Mouse (Mus musculus): Measurements from ENCODE around the gene Rasal2. TPM values are rescaled to one million over a fixed set of nuclear protein-coding genes. Genes with fewer than 3 reads are reported as not detected.
"Not testable (repeated sequence)": the region's sequence is repeated elsewhere in the genome, so short reads cannot be mapped to it uniquely, and the experiment has no call there.

Gene Rasal2
- total RNA-seq, 1 experiment from 2014 or later = 14.5 TPM

GRCm38 (mm10) chr1:157243576-157244452 lies 168.6 kb downstream of the Rasal2 start:
- DNase-seq = no peak

- DNase-seq = no peak
Observed at GRCm38 (mm10) chr1:157239687-157240086, 172.7 kb downstream of the Rasal2 start.

- not testable (repeated sequence) for DNase-seq
Observed at GRCm38 (mm10) chr1:157236650-157237344, 175.6 kb downstream of the Rasal2 start.

GRCm38 (mm10) chr1:157233451-157233850 lies 178.9 kb downstream of the Rasal2 start:
- no peak for DNase-seq

GRCm38 (mm10) chr1:157232372-157232771 lies 180.0 kb downstream of the Rasal2 start:
- DNase-seq = peak; percentile 63

GRCm38 (mm10) chr1:157231016-157231415 lies 181.4 kb downstream of the Rasal2 start:
- no peak for DNase-seq

- no peak for DNase-seq
Observed at GRCm38 (mm10) chr1:157230386-157230785, 182.0 kb downstream of the Rasal2 start.

- no peak for DNase-seq
Observed at GRCm38 (mm10) chr1:157225013-157225412, 187.4 kb downstream of the Rasal2 start.

GRCm38 (mm10) chr1:157220910-157221309 lies 191.5 kb downstream of the Rasal2 start:
- DNase-seq = no peak

- DNase-seq = no peak
Observed at GRCm38 (mm10) chr1:157220466-157220865, 191.9 kb downstream of the Rasal2 start.

- no peak for DNase-seq
Observed at GRCm38 (mm10) chr1:157208754-157209153, 203.6 kb downstream of the Rasal2 start.

GRCm38 (mm10) chr1:157205685-157206084 lies 206.7 kb downstream of the Rasal2 start:
- no peak for DNase-seq

GRCm38 (mm10) chr1:157183043-157183442 lies 229.4 kb downstream of the Rasal2 start:
- no peak for DNase-seq

GRCm38 (mm10) chr1:157182431-157182830 lies 230.0 kb downstream of the Rasal2 start:
- DNase-seq = no peak

GRCm38 (mm10) chr1:157181081-157181480 lies 231.3 kb downstream of the Rasal2 start:
- no peak for DNase-seq

- DNase-seq = no peak
Observed at GRCm38 (mm10) chr1:157178988-157179764, 233.2 kb downstream of the Rasal2 start.

- no peak for DNase-seq
Observed at GRCm38 (mm10) chr1:157169292-157169691, 243.1 kb downstream of the Rasal2 start.

- DNase-seq = no peak
Observed at GRCm38 (mm10) chr1:157168891-157169290, 243.5 kb downstream of the Rasal2 start.

GRCm38 (mm10) chr1:157153781-157154180 lies 258.6 kb downstream of the Rasal2 start:
- no peak for DNase-seq

GRCm38 (mm10) chr1:157150107-157150506 lies 262.3 kb downstream of the Rasal2 start:
- no peak for DNase-seq

- no peak for DNase-seq
Observed at GRCm38 (mm10) chr1:157144621-157145020, 267.8 kb downstream of the Rasal2 start.

- no peak for DNase-seq
Observed at GRCm38 (mm10) chr1:157143326-157143932, 269.0 kb downstream of the Rasal2 start.

All from adrenal gland, postnatal 25 days (tissue).